Mouse (Mus musculus): ENCODE results near the gene D11Wsu47e. TPM values are rescaled to one million over a fixed set of nuclear protein-coding genes. Genes with fewer than 3 reads are reported as not detected.

D11Wsu47e gene
- polyA plus RNA-seq, 1 experiment, result 11.7 TPM

- no peak overlapping the region for H3ac ChIP-seq (ENCODE audit: control insufficient read depth, insufficient read length, low read depth)
- no peaks in the 10 kb centered on the region for H3K79me2 ChIP-seq (ENCODE audit: control insufficient read depth, insufficient read depth)
- no peaks in the 10 kb centered on the region for H3K27me3 ChIP-seq (ENCODE audit: control insufficient read depth, insufficient read depth, insufficient read length)
- no peaks in the 10 kb centered on the region for H3K36me3 ChIP-seq (ENCODE audit: control insufficient read depth, insufficient read depth)
- no peak overlapping the region for H3K4me3 ChIP-seq (ENCODE audit: insufficient read depth, poor library complexity, severe bottlenecking)
- TF ChIP-seq USF1 (IDR thresholded peaks at IDR 0.05; ENCODE audit: low read depth), result no peak
- TF ChIP-seq MAX (IDR thresholded peaks at IDR 0.05), result no peak
- no peaks in the 10 kb centered on the region for H3K79me3 ChIP-seq (ENCODE audit: low read depth)
These were observed 31.0 kb downstream of the D11Wsu47e start for GRCm38 (mm10) chr11:113715078-113715674.

GRCm38 (mm10) chr11:113716132-113716531 is 31.9 kb downstream of the D11Wsu47e start:
- Histone ChIP-seq H3K27me3 (ENCODE audit: control insufficient read depth, insufficient read depth, insufficient read length) (no peaks in the 10 kb centered on the region), H3K4me3 (ENCODE audit: insufficient read depth, poor library complexity, severe bottlenecking) (no peak overlapping the region), H3ac (ENCODE audit: control insufficient read depth, insufficient read length, low read depth) (no peak overlapping the region), H3K36me3 (ENCODE audit: control insufficient read depth, insufficient read depth) (no peaks in the 10 kb centered on the region), H3K79me2 (ENCODE audit: control insufficient read depth, insufficient read depth) (no peaks in the 10 kb centered on the region), H3K79me3 (ENCODE audit: low read depth) (no peaks in the 10 kb centered on the region)
- no peak for TF ChIP-seq CEBPB (IDR thresholded peaks at IDR 0.05; ENCODE audit: low read depth)
- no peak for TF ChIP-seq MYOG (IDR thresholded peaks at IDR 0.05; ENCODE audit: control insufficient read depth, extremely low read depth, insufficient read length)
- no peak for TF ChIP-seq MAX (IDR thresholded peaks at IDR 0.05)
- no peak for TF ChIP-seq CTCF (IDR thresholded peaks at IDR 0.05; ENCODE audit: control insufficient read depth, insufficient read depth, insufficient read length)
- TF ChIP-seq FOSL1 (IDR thresholded peaks at IDR 0.05; ENCODE audit: insufficient read depth, low read length, poor library complexity, severe bottlenecking), result no peak

- H3K36me3 ChIP-seq (ENCODE audit: control insufficient read depth, insufficient read depth), result no peaks in the 10 kb centered on the region
- H3K79me2 ChIP-seq (ENCODE audit: control insufficient read depth, insufficient read depth), result no peaks in the 10 kb centered on the region
- TF ChIP-seq CTCF (IDR thresholded peaks at IDR 0.05; ENCODE audit: control insufficient read depth, insufficient read depth, insufficient read length) (no peak), MAX (IDR thresholded peaks at IDR 0.05) (no peak), MYOG (IDR thresholded peaks at IDR 0.05; ENCODE audit: control insufficient read depth, extremely low read depth, insufficient read length) (no peak), MYOD1 (IDR thresholded peaks at IDR 0.05; ENCODE audit: control insufficient read depth, insufficient read length, low read depth) (no peak), CEBPB (IDR thresholded peaks at IDR 0.05; ENCODE audit: low read depth) (no peak), FOSL1 (IDR thresholded peaks at IDR 0.05; ENCODE audit: insufficient read depth, low read length, poor library complexity, severe bottlenecking) (no peak), USF1 (IDR thresholded peaks at IDR 0.05; ENCODE audit: low read depth) (no peak)
- no peaks in the 10 kb centered on the region for H3K79me3 ChIP-seq (ENCODE audit: low read depth)
- no peaks in the 10 kb centered on the region for H3K27me3 ChIP-seq (ENCODE audit: control insufficient read depth, insufficient read depth, insufficient read length)
- no peak overlapping the region for H3ac ChIP-seq (ENCODE audit: control insufficient read depth, insufficient read length, low read depth)
- H3K4me3 ChIP-seq (ENCODE audit: insufficient read depth, poor library complexity, severe bottlenecking), result no peak overlapping the region
These were observed 33.7 kb downstream of the D11Wsu47e start for GRCm38 (mm10) chr11:113717767-113718424.

- H3K4me3 ChIP-seq (ENCODE audit: insufficient read depth, poor library complexity, severe bottlenecking), result no peak overlapping the region
- TF ChIP-seq CTCF (IDR thresholded peaks at IDR 0.05; ENCODE audit: control insufficient read depth, insufficient read depth, insufficient read length) (no peak), MAX (IDR thresholded peaks at IDR 0.05) (no peak), FOSL1 (IDR thresholded peaks at IDR 0.05; ENCODE audit: insufficient read depth, low read length, poor library complexity, severe bottlenecking) (no peak), CEBPB (IDR thresholded peaks at IDR 0.05; ENCODE audit: low read depth) (no peak), MYOD1 (IDR thresholded peaks at IDR 0.05; ENCODE audit: control insufficient read depth, insufficient read length, low read depth) (no peak), USF1 (IDR thresholded peaks at IDR 0.05; ENCODE audit: low read depth) (no peak), MYOG (IDR thresholded peaks at IDR 0.05; ENCODE audit: control insufficient read depth, extremely low read depth, insufficient read length) (no peak)
- no peaks in the 10 kb centered on the region for H3K79me2 ChIP-seq (ENCODE audit: control insufficient read depth, insufficient read depth)
- no peak overlapping the region for H3ac ChIP-seq (ENCODE audit: control insufficient read depth, insufficient read length, low read depth)
- H3K79me3 ChIP-seq (ENCODE audit: low read depth), result no peaks in the 10 kb centered on the region
- H3K27me3 ChIP-seq (ENCODE audit: control insufficient read depth, insufficient read depth, insufficient read length), result no peaks in the 10 kb centered on the region
- H3K36me3 ChIP-seq (ENCODE audit: control insufficient read depth, insufficient read depth), result peaks cover 6% of the 10 kb centered on the region
These were observed 38.3 kb downstream of the D11Wsu47e start for GRCm38 (mm10) chr11:113722405-113723090.

- Histone ChIP-seq H3ac (ENCODE audit: control insufficient read depth, insufficient read length, low read depth) (no peak overlapping the region), H3K79me2 (ENCODE audit: control insufficient read depth, insufficient read depth) (peaks cover 13% of the 10 kb centered on the region), H3K79me3 (ENCODE audit: low read depth) (no peaks in the 10 kb centered on the region), H3K4me3 (ENCODE audit: insufficient read depth, poor library complexity, severe bottlenecking) (no peak overlapping the region), H3K36me3 (ENCODE audit: control insufficient read depth, insufficient read depth) (peaks cover 13% of the 10 kb centered on the region), H3K27me3 (ENCODE audit: control insufficient read depth, insufficient read depth, insufficient read length) (no peaks in the 10 kb centered on the region)
- no peak for TF ChIP-seq USF1 (IDR thresholded peaks at IDR 0.05; ENCODE audit: low read depth)
These were observed 41.2 kb downstream of the D11Wsu47e start for GRCm38 (mm10) chr11:113725235-113726048.

Measured in C2C12 (cell line).